In the genomic region with DNA sequence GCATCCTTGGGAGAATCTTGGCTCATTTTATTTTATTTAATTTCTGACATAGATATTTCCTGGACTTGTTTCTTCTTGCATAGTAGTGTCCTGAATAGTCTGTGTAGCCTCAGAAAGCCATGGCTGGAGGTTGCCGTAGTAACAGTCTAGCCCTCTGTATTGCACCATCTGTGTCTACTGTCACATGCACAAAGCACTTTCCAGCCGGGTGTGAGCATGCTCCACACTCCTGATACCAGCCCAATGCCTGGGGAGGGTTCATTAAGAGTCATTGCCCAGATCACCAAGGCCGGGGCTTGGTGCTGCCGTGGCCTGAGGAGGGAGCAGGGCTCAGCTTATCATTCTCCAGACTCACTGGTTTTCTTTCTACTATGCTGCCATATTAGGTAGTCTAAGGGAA, we compare ENCODE assay signal across 10 mouse cellular contexts.
A peak's percentile ranks its signal among the peaks of the same experiment; 100 is the strongest.
DNase-seq lines count a peak whose midpoint lies in the region; ATAC-seq and TF ChIP-seq lines count a peak whose summit lies in the region.
"Had no signal": no experiment of that assay in that cellular context is flagged by ENCODE, and none has a peak within 500 bp of the region (broad histone marks: within the 10 kb centered on the region; RNA-seq: fewer than 3 reads in every experiment).

No protein-coding gene starts in this region.

- no peaks in the 10 kb centered on the region for H3K27me3 ChIP-seq in hindbrain, embryonic 12.5 days
- H3K27me3 ChIP-seq in midbrain, embryonic 13.5 days = peaks cover 11% of the 10 kb centered on the region
- H3K27me3 ChIP-seq in heart, embryonic 10.5 days (ENCODE audit: insufficient read depth, poor library complexity, severe bottlenecking) = no peaks in the 10 kb centered on the region
- H3K27me3 ChIP-seq: CH12.LX had no signal

- H3K4me2 ChIP-seq in hindbrain, embryonic 12.5 days (replicated peaks) = no peak overlapping the region
- H3K4me2 ChIP-seq in midbrain, embryonic 13.5 days (replicated peaks) = no peak overlapping the region

- peaks cover 7% of the 10 kb centered on the region for H3K4me1 ChIP-seq in hindbrain, embryonic 12.5 days
- H3K4me1 ChIP-seq in midbrain, embryonic 13.5 days (replicated peaks) = peaks cover 10% of the 10 kb centered on the region; the same call in 1 of the 2 replicates
- H3K4me1 ChIP-seq in heart, embryonic 10.5 days = peaks cover 60% of the 10 kb centered on the region

- TF ChIP-seq CTCF in gastrocnemius, adult 2 months (IDR thresholded peaks at IDR 0.05) = no peak

- ATAC-seq in hindbrain, embryonic 12.5 days (ENCODE audit: low FRiP score) = peak; percentile 89
- ATAC-seq in midbrain, embryonic 13.5 days = peak; percentile 90

- 25% methylated on average over 4 of the region's 4 CpGs for WGBS in hindbrain, embryonic 12.5 days
- WGBS in midbrain, embryonic 13.5 days = 23% methylated on average over 4 of the region's 4 CpGs
- WGBS in heart, embryonic 10.5 days = 62% methylated on average over 4 of the region's 4 CpGs

- intact Hi-C loops in gastrocnemius, adult 2 months (cut with DNase I) = loop anchor here (5.0 kb wide), 1 partner anchor 73 kb away; a partner anchor contains a TSS

- peak; percentile 24 for DNase-seq in gastrocnemius, adult 2 months
- DNase-seq in gastrocnemius, adult 18-20 months (ENCODE audit: low spot score) = no peak
- peak; percentile 15 for DNase-seq in adrenal gland, postnatal 25 days
- no peak for DNase-seq in spleen, postnatal 4 days (ENCODE audit: low spot score in 2 of 2)
- DNase-seq in heart, embryonic 10.5 days (ENCODE audit: low spot score) = no peak
- DNase-seq in spleen, adult 12 weeks (ENCODE audit: low spot score) = no peak
- DNase-seq: kidney, adult 11 months had no signal

- no peaks in the 10 kb centered on the region for H3K36me3 ChIP-seq in hindbrain, embryonic 12.5 days
- H3K36me3 ChIP-seq in midbrain, embryonic 13.5 days = no peaks in the 10 kb centered on the region
- no peaks in the 10 kb centered on the region for H3K36me3 ChIP-seq in heart, embryonic 10.5 days

- no peak overlapping the region for H3K4me3 ChIP-seq in gastrocnemius, adult 2 months
- H3K4me3 ChIP-seq in hindbrain, embryonic 12.5 days = no peak overlapping the region
- no peak overlapping the region for H3K4me3 ChIP-seq in midbrain, embryonic 13.5 days (replicated peaks)
- no peak overlapping the region for H3K4me3 ChIP-seq in heart, embryonic 10.5 days

- no peak overlapping the region for H3K9ac ChIP-seq in hindbrain, embryonic 12.5 days
- H3K9ac ChIP-seq in midbrain, embryonic 13.5 days (replicated peaks) = no peak overlapping the region

- H3K9me3 ChIP-seq in hindbrain, embryonic 12.5 days (replicated peaks) = no peaks in the 10 kb centered on the region
- no peaks in the 10 kb centered on the region for H3K9me3 ChIP-seq in midbrain, embryonic 13.5 days
- H3K9me3 ChIP-seq in heart, embryonic 10.5 days = no peaks in the 10 kb centered on the region

- 0 out of 2 replicates have a peak overlapping the region, but pooled peaks have one; percentile 20 for H3K27ac ChIP-seq in gastrocnemius, adult 2 months
- H3K27ac ChIP-seq in hindbrain, embryonic 12.5 days = no peak overlapping the region
- no peak overlapping the region for H3K27ac ChIP-seq in midbrain, embryonic 13.5 days
- no peak overlapping the region for H3K27ac ChIP-seq in heart, embryonic 10.5 days

Comparison
In these comparisons a context has a peak if more than half of its experiments do, and no peak if none do; other contexts are left out.
1. DNase-seq: peak in gastrocnemius, adult 2 months (single experiment) and adrenal gland, postnatal 25 days (single experiment); none in gastrocnemius, adult 18-20 months (single experiment), spleen, postnatal 4 days (0 of 2), heart, embryonic 10.5 days (single experiment) and spleen, adult 12 weeks (single experiment).